Mouse (Mus musculus): Measurements from ENCODE around the gene Ap1ar. TPM values are rescaled to one million over a fixed set of nuclear protein-coding genes. Genes with fewer than 3 reads are reported as not detected.
A peak's percentile ranks its signal among the peaks of the same experiment; 100 is the strongest.

Gene Ap1ar
- 111 and 119 TPM in 2 replicates for total RNA-seq (2014; rRNA removed)
- 71.2 and 78.6 TPM in 2 replicates for polyA plus RNA-seq (2015; fragmentation: Nextera tagmentation; extraction: Ambion mirVana)

DNA sequence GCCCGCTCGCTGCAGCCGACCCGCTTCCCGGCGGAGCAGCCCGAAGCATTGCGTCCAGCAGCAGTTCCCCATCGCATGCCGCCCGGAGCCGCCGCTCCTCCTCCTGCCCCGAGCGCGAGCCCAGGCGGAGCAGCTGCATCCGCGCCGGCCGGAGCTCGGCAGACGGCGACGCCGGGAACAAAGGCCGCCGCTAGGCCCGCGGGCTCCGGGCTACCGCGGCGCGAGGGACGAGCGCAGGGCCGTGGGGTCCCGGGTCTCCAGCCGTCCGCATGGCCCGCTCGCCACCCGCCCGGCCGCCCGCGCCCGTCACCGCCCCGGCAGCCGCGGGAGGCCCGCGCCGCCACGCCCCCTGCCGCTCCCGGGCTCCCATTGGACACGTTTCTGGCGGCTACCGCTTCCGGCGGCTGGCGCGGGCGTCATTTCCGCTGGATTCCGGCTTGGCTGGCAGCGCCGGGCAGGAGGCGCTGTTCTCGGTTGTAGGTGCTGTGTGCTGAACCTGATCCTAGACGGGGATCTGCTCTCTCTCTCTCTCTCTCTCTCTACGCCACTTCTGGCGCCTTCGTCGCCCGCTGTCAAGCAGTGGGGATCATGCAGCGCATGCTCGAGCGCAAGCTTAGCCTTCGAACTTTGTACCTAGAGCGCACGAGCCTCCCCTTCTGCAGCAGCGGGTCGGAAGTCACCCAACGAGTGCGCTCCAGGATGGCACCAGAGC, at the start of gene Ap1ar:
Gene Ap1ar, minus strand, starts transcription at position 370 of the 712 bp plus-strand sequence.
- peak within 1 kb of the TSS; percentile 91 for H3K4me3 ChIP-seq (ENCODE audit: low read depth, low read length)
- WGBS = under 1% methylated on average over 67 of the region's 89 CpGs
- peak; percentile 82 for TF ChIP-seq CTCF (IDR thresholded peaks at IDR 0.05)
- peak within 1 kb of the TSS; percentile 80 for H3K27ac ChIP-seq (ENCODE audit: low read depth, low read length)
- peak within 1 kb of the TSS; percentile 78 for H3K4me2 ChIP-seq (ENCODE audit: low read depth, low read length, poor library complexity, severe bottlenecking)
- H3K4me1 ChIP-seq (ENCODE audit: insufficient read depth, low read length) = peaks cover 7% of the 10 kb centered on the region
- DNase-seq (ENCODE audit: low spot score) = peak; percentile 98
- peak; percentile 97 for ATAC-seq (ENCODE audit: low FRiP score)
- no peaks in the 10 kb centered on the region for H3K9me3 ChIP-seq (ENCODE audit: low read length)
- no peaks in the 10 kb centered on the region for H3K27me3 ChIP-seq (ENCODE audit: insufficient read depth, low read length)
- H3K36me3 ChIP-seq (ENCODE audit: insufficient read depth, low read length) = no peaks in the 10 kb centered on the region
- peak within 1 kb of the TSS; percentile 94 for H3K9ac ChIP-seq (replicated peaks; ENCODE audit: low read length, poor library complexity, severe bottlenecking)

DNA sequence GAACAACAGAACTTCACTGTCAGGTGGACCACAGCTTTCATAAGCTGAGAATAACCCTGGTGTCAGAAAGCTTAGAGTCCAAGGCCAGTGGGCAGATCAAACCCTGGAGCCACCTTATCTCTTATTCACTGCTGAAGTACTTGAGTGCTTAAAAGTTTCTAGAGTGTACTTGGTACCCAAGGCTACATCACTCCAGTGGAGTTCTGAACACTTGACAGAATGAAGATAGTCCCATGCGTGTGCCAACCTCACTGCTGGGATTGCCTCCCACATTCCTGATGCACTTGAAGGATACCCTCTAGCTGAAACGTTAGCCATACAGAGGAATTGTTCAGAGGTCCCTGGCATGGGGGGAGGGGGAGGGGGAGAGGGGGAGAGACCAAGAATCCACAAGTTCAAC, 44.4 kb upstream of the Ap1ar start:
- WGBS = 78% methylated on average over 2 of the region's 2 CpGs
- no peak overlapping the region for H3K27ac ChIP-seq (ENCODE audit: low read depth, low read length)

DNA sequence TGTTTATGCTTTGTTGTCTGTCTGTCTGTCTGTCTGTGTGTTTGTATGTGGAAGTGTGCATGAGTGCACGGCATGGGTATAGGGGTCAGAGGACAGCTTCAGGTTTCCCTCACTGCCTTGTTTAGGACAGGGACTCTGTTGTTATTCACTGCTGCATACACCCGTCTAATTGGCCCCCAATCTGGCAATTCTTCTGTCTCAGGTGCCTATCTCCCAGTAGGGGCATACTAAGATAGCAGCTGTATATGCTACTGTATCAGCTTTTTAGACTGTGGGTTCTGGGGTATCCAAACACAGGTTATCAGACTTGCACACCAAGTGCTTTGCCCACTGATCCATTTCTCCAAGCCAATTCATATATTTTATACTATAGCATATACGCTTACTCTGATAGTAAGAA, 42.6 kb upstream of the Ap1ar start:
- no peak overlapping the region for H3K4me2 ChIP-seq (ENCODE audit: low read depth, low read length, poor library complexity, severe bottlenecking)
- 92% methylated on average over 3 of the region's 3 CpGs for WGBS
- no peak overlapping the region for H3K27ac ChIP-seq (ENCODE audit: low read depth, low read length)
- H3K9me3 ChIP-seq (ENCODE audit: low read length) = no peaks in the 10 kb centered on the region
- no peaks in the 10 kb centered on the region for H3K27me3 ChIP-seq (ENCODE audit: insufficient read depth, low read length)
- ATAC-seq (ENCODE audit: low FRiP score) (no peak), DNase-seq (ENCODE audit: low spot score) (no peak)
- TF ChIP-seq CTCF (IDR thresholded peaks at IDR 0.05) = no peak
- no peaks in the 10 kb centered on the region for H3K4me1 ChIP-seq (ENCODE audit: insufficient read depth, low read length)
- H3K9ac ChIP-seq (replicated peaks; ENCODE audit: low read length, poor library complexity, severe bottlenecking) = no peak overlapping the region
- H3K4me3 ChIP-seq (ENCODE audit: low read depth, low read length) = no peak overlapping the region
- no peaks in the 10 kb centered on the region for H3K36me3 ChIP-seq (ENCODE audit: insufficient read depth, low read length)

More for the DNA sequence above, 44.4 kb upstream of the Ap1ar start:
- H3K9ac ChIP-seq (replicated peaks; ENCODE audit: low read length, poor library complexity, severe bottlenecking) = no peak overlapping the region
- no peak for ATAC-seq (ENCODE audit: low FRiP score)
- no peak overlapping the region for H3K4me2 ChIP-seq (ENCODE audit: low read depth, low read length, poor library complexity, severe bottlenecking)
- H3K4me1 ChIP-seq (ENCODE audit: insufficient read depth, low read length) = no peaks in the 10 kb centered on the region
- H3K9me3 ChIP-seq (ENCODE audit: low read length) = no peaks in the 10 kb centered on the region
- no peak for TF ChIP-seq CTCF (IDR thresholded peaks at IDR 0.05)
- no peaks in the 10 kb centered on the region for H3K27me3 ChIP-seq (ENCODE audit: insufficient read depth, low read length)
- H3K4me3 ChIP-seq (ENCODE audit: low read depth, low read length) = no peak overlapping the region
- no peaks in the 10 kb centered on the region for H3K36me3 ChIP-seq (ENCODE audit: insufficient read depth, low read length)
- no peak for DNase-seq (ENCODE audit: low spot score)

DNA sequence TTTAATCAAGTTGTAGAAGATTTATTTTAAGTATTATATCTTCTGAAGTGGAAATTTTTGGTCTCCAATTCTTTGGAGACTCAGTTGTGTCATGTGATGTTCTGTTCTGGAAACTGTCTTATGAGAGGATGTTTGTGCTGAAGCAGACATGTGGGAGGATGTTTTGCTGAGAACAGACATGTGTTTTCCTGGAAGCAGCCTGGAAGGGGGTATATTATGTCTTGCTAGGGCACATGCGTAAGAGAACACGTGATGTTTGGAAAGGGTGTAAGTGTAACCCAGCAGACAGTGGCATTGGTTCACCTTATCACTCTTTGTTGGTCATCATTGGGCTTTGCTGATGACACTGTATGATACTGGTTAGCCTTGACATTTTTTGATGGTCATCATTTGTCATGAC, 38.2 kb upstream of the Ap1ar start:
- no peak overlapping the region for H3K4me2 ChIP-seq (ENCODE audit: low read depth, low read length, poor library complexity, severe bottlenecking)
- H3K9ac ChIP-seq (replicated peaks; ENCODE audit: low read length, poor library complexity, severe bottlenecking) = no peak overlapping the region
- WGBS = 94% methylated on average over 2 of the region's 2 CpGs
- H3K27ac ChIP-seq (ENCODE audit: low read depth, low read length) = no peak overlapping the region
- no peak for TF ChIP-seq CTCF (IDR thresholded peaks at IDR 0.05)
- no peaks in the 10 kb centered on the region for H3K9me3 ChIP-seq (ENCODE audit: low read length)
- H3K27me3 ChIP-seq (ENCODE audit: insufficient read depth, low read length) = no peaks in the 10 kb centered on the region
- no peak overlapping the region for H3K4me3 ChIP-seq (ENCODE audit: low read depth, low read length)
- DNase-seq (ENCODE audit: low spot score) = no peak
- no peaks in the 10 kb centered on the region for H3K4me1 ChIP-seq (ENCODE audit: insufficient read depth, low read length)
- H3K36me3 ChIP-seq (ENCODE audit: insufficient read depth, low read length) = no peaks in the 10 kb centered on the region
- ATAC-seq (ENCODE audit: low FRiP score) = no peak

DNA sequence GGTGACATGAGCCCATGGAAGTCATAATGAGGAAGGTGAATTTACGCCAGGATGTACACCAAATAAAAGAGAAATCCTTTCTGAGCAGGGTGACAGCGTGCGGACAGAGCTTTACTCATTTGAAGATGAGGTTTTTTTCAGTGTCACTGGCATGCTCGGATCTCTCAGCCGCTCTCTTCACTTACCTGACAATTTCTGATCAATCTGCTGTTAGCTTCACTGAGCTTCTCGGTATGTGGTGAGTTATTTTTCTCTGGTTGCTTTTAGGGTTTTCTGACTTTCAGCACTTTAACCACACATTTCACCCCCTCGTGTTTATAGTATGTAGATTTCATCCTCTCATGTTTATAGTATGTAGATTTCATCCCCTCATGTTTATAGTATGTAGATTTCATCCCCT, 37.7 kb upstream of the Ap1ar start:
- ATAC-seq (ENCODE audit: low FRiP score) = no peak
- DNase-seq (ENCODE audit: low spot score) = no peak
- Histone ChIP-seq H3K4me1 (ENCODE audit: insufficient read depth, low read length) (no peaks in the 10 kb centered on the region), H3K9ac (replicated peaks; ENCODE audit: low read length, poor library complexity, severe bottlenecking) (no peak overlapping the region), H3K27ac (ENCODE audit: low read depth, low read length) (no peak overlapping the region), H3K9me3 (ENCODE audit: low read length) (no peaks in the 10 kb centered on the region), H3K4me3 (ENCODE audit: low read depth, low read length) (no peak overlapping the region), H3K36me3 (ENCODE audit: insufficient read depth, low read length) (no peaks in the 10 kb centered on the region), H3K27me3 (ENCODE audit: insufficient read depth, low read length) (no peaks in the 10 kb centered on the region), H3K4me2 (ENCODE audit: low read depth, low read length, poor library complexity, severe bottlenecking) (no peak overlapping the region)
- no peak for TF ChIP-seq CTCF (IDR thresholded peaks at IDR 0.05)
- 82% methylated on average over 7 of the region's 7 CpGs for WGBS

DNA sequence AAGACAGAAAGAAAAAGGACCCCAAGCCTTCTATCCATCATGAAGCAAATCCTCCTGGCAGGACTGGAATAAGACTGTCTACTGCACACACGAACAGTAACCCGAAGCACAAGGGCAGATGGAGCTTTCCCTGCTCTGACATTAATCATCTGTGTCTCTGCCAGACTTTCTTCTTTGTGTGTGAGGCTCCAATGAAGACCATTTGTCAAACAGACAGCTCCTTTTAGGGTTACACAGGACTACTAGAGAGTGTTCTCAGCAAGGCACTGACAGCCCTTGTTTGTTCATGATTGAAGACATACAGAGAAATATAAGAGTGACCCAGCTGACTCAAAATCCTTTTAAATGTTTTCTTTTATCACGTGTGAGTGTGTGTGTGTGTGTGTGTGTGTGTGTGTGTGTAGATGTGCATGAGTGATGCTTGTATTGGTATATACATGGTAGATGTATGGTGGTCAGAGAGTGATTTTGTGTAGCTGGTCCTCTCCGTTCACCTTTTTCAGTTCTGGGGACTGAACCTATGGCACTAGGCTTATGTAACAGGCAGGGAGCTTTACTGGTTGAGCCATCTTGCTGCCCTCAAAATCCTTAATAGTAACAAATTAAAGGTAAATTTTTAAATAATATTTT, 37.0 kb upstream of the Ap1ar start:
- WGBS = 64% methylated on average over 4 of the region's 4 CpGs
- no peak overlapping the region for H3K4me3 ChIP-seq (ENCODE audit: low read depth, low read length)
- H3K36me3 ChIP-seq (ENCODE audit: insufficient read depth, low read length) = no peaks in the 10 kb centered on the region
- H3K4me1 ChIP-seq (ENCODE audit: insufficient read depth, low read length) = no peaks in the 10 kb centered on the region
- H3K4me2 ChIP-seq (ENCODE audit: low read depth, low read length, poor library complexity, severe bottlenecking) = no peak overlapping the region
- H3K9me3 ChIP-seq (ENCODE audit: low read length) = no peaks in the 10 kb centered on the region
- no peak overlapping the region for H3K9ac ChIP-seq (replicated peaks; ENCODE audit: low read length, poor library complexity, severe bottlenecking)
- DNase-seq (ENCODE audit: low spot score) = peak; percentile 71
- no peak for TF ChIP-seq CTCF (IDR thresholded peaks at IDR 0.05)
- no peaks in the 10 kb centered on the region for H3K27me3 ChIP-seq (ENCODE audit: insufficient read depth, low read length)
- no peak overlapping the region for H3K27ac ChIP-seq (ENCODE audit: low read depth, low read length)
- no peak for ATAC-seq (ENCODE audit: low FRiP score)

Measured in midbrain, postnatal 0 days (tissue).